Mouse (Mus musculus) layer of hippocampus, adult 6 months (tissue): ENCODE measurements around the gene Dnaja4. TPM values are rescaled to one million over a fixed set of nuclear protein-coding genes. Genes with fewer than 3 reads are reported as not detected.

ENCODE experiments used
- long read RNA-seq, 2 experiments: library from polyadenylated mRNA; unstranded; transcript quantifications; one replicate each; pipeline ENCODE4 v2.0.0; 2019 to 2020
- microRNA-seq: library from miRNA; unstranded; fragments of <30 nt; microRNA quantifications from one replicate; pipeline ENCODE4 v1.2.0, GENCODE M21; 2020
- polyA plus RNA-seq: library from polyadenylated mRNA; unstranded; fragments of <200 nt; fragmentation: Nextera tagmentation; gene quantifications from 2 replicates; pipeline ENCODE4 v1.2.3, GENCODE M21; 2021

Dnaja4 gene
- polyA plus RNA-seq: 9.6 and 9.9 TPM in 2 replicates
- long read RNA-seq, experiment 1, transcript Dnaja4-201 (7 exons, 3,003 nt): major isoform, 14 of 33 reads
- long read RNA-seq, experiment 1, partial matches to known transcripts: 17 of 33 reads
- long read RNA-seq, experiment 1, other reads (novel, unspliced or antisense): 1 of 33 reads
- long read RNA-seq, experiment 2, transcript Dnaja4-201 (7 exons, 3,003 nt): major isoform, 87 of 107 reads
- long read RNA-seq, experiment 2, transcript Dnaja4-202 (8 exons, 1,827 nt): minor isoform, 5 of 107 reads
- long read RNA-seq, experiment 2, partial matches to known transcripts: 8 of 107 reads
- long read RNA-seq, experiment 2, other reads (novel, unspliced or antisense): 7 of 107 reads

GRCm38 (mm10) chr9:54698318-54699086 lies at the start of gene Dnaja4:
Gene Dnaja4 (plus strand): TSS chr9:54698873.

GRCm38 (mm10) chr9:54661605-54662377 lies 36.9 kb upstream of the Dnaja4 start, which contains the start of gene Acsbg1:
Gene Acsbg1 (minus strand): TSS chr9:54661870.

GRCm38 (mm10) chr9:54733921-54734638 lies 35.4 kb downstream of the Dnaja4 start, which contains the start of gene Wdr61:
Gene Wdr61 (minus strand): TSS chr9:54734519.

GRCm38 (mm10) chr9:54764561-54765217 lies 66.0 kb downstream of the Dnaja4 start, which contains the start of gene Crabp1:
Gene Crabp1 (plus strand): TSS chr9:54764748.

Small RNA genes lying within 50 kb of the gene (microRNA-seq; reads per million reads assigned to microRNA genes)
- 0.86 reads per million for gene Mir5710

Other genes with a start within 250 kb of the Dnaja4 start
- gene Dmxl2, start 197.2 kb upstream of the Dnaja4 start, polyA plus RNA-seq: 32.2 and 38.0 TPM in 2 replicates
- gene Sh2d7, start 159.9 kb upstream of the Dnaja4 start, polyA plus RNA-seq: 0.05 TPM in 1 of 2 replicates, not detected in the other
- gene Cib2, start 138.7 kb upstream of the Dnaja4 start, polyA plus RNA-seq: 39.9 and 50.3 TPM in 2 replicates
- gene Idh3a, start 112.5 kb upstream of the Dnaja4 start, polyA plus RNA-seq: 364 and 382 TPM in 2 replicates
- gene Acsbg1, start 37.0 kb upstream of the Dnaja4 start, polyA plus RNA-seq: 205 and 207 TPM in 2 replicates
- gene Wdr61, start 35.6 kb downstream of the Dnaja4 start, polyA plus RNA-seq: 78.7 and 81.5 TPM in 2 replicates
- gene Crabp1, start 65.9 kb downstream of the Dnaja4 start, polyA plus RNA-seq: 1.8 and 2.9 TPM in 2 replicates
- gene Ireb2, start 164.9 kb downstream of the Dnaja4 start, polyA plus RNA-seq: 4.5 and 5.9 TPM in 2 replicates
- 0.87 and 1.1 TPM in 2 replicates for gene Hykk, start 218.4 kb downstream of the Dnaja4 start, polyA plus RNA-seq